Mouse (Mus musculus) adrenal gland, adult 2 months (tissue): Measurements from ENCODE around the gene Atp13a2. TPM values are rescaled to one million over a fixed set of nuclear protein-coding genes. Genes with fewer than 3 reads are reported as not detected.

Experiments
- DNase-seq: peaks from one replicate; pipeline ENCODE4 v3.0.0; 2021
- polyA plus RNA-seq: library from polyadenylated mRNA; depleted of rRNA; stranded (reverse); fragments of >200 nt; gene quantifications from 2 replicates; pipeline ENCODE4 v1.2.3, GENCODE M21; 2012
- total RNA-seq, 2 experiments: library from RNA; stranded (reverse); gene quantifications; 2 replicates each; pipeline ENCODE4 v1.2.3; 2021

Gene Atp13a2
- total and polyA plus RNA-seq, 3 experiments = 31.8 to 183 (median 37.1) TPM

- DNase-seq = peak; percentile 30
These were observed 9.1 kb downstream of the Atp13a2 start for GRCm38 (mm10) chr4:140995811-140996210.

DNA sequence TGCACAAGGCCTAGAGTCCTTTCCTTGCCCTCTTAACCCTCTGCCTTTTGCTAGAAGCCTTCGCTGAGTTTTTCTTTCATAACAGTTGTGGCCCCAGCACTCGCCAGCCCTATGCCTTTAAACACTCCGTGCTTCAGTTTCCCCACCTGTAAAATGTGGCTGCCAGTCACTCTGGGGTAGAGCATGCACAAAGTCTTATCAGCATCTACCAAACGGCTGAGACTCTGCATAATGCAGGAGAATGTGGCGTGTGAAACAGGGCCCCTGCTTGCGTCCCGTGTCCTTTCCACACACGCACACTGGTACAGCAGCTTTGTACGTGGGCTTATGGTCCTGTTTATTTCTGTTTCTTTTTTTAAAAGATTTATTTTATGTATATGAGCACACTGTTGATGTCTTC, 10.1 kb downstream of the Atp13a2 start:
- DNase-seq = no peak

GRCm38 (mm10) chr4:141005983-141006382, 19.3 kb downstream of the Atp13a2 start:
- peak; percentile 80 for DNase-seq

GRCm38 (mm10) chr4:141008028-141008427, 21.4 kb downstream of the Atp13a2 start:
- peak; percentile 74 for DNase-seq

GRCm38 (mm10) chr4:141010118-141010517, 23.4 kb downstream of the Atp13a2 start, which contains the start of gene Mfap2:
Gene Mfap2, plus strand, starts transcription at chr4:141010418.
- no peak for DNase-seq

GRCm38 (mm10) chr4:141010526-141010925, 23.9 kb downstream of the Atp13a2 start:
- no peak for DNase-seq

- DNase-seq = no peak
These were observed 24.3 kb downstream of the Atp13a2 start for GRCm38 (mm10) chr4:141010941-141011429.

DNA sequence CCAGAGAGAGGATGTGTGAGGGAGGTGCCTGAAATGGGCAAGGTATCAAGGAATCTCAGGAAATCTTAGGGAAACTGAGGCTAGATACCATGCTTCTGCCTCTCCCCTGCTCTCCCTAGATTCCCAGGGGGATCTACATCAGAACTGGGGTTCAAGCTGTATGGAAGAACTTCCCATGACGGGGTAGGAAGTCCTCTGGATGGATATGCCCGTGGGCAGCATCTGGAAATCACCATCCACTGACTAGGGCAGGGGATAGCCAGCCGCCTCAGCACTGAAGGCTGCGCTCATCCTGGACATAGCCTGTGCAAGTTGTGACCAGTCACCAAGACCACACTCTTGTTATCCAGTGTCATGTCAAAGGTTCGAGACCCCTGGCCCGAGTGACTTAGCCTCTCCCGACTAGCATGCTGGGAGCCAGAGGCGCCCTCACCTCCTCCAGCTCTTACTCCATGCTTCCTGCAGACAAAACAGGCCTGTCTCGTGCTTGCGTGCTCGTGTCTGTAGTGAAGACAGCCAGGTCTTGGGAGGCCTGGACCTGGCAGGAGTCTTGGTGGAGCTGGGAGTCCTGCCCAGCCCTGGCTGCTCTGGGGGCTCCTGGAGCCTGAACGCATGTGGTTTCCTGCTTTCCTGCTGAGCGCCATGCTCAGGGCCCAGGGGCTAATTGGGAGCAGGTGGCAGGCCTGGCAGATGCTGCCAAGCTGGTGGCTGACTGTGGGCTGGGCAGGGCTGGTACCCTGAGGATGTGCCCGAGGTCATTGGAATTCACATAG, 25.1 kb downstream of the Atp13a2 start:
- DNase-seq = no peak

- DNase-seq = no peak
These were observed 25.9 kb downstream of the Atp13a2 start for GRCm38 (mm10) chr4:141012558-141012957.

- no peak for DNase-seq
These were observed 27.4 kb downstream of the Atp13a2 start for GRCm38 (mm10) chr4:141014114-141014513.

DNA sequence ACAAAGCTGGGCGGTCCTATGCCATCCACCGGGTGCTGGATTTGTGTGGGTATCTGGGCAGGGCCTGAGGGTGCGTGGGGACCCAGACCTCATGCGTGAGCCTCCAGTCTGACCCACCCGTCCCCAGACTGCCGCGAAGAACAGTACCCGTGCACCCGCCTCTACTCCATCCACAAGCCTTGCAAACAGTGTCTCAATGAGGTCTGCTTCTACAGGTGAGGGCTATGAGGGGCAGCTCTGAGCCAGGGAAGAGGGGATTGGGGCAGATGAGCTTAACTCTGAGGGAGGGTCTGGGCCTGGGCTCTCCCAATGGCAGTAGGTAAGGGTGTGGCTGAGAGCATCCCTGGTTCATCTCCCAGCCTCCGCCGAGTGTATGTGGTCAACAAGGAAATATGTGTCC, 28.2 kb downstream of the Atp13a2 start:
- no peak for DNase-seq

DNA sequence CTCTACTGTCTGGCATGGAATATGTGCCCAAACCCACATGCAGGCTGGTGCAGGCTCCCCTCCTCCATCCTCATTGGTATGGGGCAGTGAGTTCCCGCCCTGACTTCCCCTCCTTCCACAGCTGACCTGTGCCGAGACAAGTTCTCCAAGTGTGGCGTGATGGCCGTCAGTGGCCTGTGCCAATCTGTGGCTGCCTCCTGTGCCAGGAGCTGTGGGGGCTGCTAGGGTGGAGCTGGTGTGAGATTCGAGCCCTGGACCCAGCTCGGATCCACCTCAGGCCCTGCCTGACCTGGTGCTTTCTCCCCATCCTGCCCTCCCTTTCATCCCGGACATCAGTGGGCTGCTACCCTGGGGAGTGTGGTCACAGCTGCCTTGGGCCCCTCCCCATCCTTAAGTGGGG, 28.7 kb downstream of the Atp13a2 start:
- DNase-seq = no peak

- no peak for DNase-seq
These were observed 29.6 kb downstream of the Atp13a2 start for GRCm38 (mm10) chr4:141016311-141016710.

GRCm38 (mm10) chr4:141017657-141018436, 31.2 kb downstream of the Atp13a2 start:
- DNase-seq = no peak

- no peak for DNase-seq
These were observed 33.5 kb downstream of the Atp13a2 start for GRCm38 (mm10) chr4:141020220-141020619.

DNA sequence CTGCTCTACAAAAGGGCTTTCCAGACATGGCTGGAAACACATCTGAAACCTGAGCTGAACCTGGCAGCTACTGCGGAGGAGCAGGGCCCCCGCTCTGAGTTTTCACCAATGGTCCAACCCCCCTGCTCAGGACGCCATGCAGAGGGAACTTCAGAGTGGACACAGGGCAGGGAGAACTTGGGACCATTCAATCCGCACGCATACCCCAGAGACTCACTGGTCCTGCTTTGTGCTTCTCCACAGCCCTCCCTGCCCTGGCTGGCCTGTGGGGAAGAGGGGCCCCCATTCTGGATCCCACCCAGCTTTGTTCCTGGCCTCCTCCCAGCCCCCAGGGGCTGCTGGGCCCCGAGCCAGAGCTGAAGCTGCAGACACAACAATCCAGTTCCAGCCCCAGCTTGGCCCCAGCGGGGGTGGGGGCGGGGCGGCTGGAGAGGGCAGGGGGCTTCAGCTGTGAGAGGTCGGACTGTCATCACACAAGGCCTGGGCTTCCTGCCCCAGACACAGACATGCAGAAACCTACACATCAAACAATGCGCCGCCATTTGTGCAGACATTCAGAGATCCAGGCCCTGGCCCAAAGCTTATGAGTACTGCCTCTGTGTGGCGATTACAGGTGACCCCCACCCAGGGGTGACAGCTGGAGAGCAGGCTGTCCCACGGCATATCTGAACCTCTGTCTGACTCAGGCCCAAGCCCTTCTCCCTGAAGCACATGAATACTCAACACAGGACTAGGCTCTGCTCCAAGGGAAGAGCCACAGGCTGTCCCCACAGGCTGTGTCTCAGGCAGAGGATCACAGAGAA, 34.3 kb downstream of the Atp13a2 start:
- no peak for DNase-seq

DNA sequence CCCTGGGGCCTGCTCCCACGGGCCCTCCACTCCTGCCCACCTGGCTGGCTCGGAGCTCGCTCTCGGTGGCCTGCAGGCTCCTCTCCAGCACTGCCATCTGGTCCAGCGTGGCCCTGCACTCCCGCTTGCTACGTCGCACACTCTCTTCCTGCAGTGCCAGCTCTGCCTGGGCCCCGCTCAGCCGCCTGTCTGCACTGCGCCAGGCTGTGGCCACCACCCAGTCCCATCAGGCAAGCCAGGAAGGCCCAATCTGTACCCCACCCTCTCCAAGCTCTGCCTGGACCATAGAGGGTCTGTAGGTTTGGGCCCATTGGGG, 34.9 kb downstream of the Atp13a2 start:
- no peak for DNase-seq

DNA sequence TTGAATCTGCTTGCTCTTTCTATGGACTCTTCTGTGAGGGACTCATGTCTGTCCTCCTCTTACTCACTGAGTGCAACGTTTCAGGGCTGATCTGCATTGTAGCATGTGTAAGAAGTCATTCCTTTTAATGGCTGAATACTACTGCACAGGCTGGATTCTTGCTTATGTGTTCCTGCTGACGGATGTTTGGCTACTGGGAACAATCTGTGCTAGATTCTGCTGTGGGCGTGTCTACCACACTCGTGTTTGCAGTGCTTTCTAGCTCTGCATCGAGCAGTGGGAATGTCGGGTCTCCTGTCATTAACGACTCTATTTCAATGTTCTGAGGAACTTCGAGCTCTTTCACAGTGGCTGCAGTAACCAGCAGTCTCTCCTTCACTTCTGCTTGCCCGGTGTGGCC, 37.4 kb downstream of the Atp13a2 start:
- DNase-seq = no peak

DNA sequence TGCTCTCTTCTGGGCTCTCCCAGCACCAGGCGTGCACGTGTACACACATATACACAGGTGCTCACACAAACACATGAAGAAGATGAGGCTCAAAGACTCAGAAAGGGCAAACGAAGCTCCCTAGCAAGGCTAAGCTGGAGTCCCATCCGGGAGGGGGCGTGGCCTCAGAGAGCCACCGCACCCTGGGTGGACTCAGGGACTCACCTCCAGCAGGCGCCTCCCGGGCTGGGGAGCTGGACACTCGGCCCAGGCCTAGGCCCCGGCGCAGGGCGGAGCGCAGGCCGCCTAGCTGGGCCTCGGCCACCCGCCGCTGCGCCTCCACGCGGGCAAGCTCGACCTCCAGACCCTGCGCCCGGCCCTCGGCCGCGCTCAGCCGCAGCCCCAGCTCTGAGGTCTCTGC, 38.3 kb downstream of the Atp13a2 start:
- no peak for DNase-seq

GRCm38 (mm10) chr4:141030541-141031206, 44.0 kb downstream of the Atp13a2 start:
- DNase-seq = no peak

DNA sequence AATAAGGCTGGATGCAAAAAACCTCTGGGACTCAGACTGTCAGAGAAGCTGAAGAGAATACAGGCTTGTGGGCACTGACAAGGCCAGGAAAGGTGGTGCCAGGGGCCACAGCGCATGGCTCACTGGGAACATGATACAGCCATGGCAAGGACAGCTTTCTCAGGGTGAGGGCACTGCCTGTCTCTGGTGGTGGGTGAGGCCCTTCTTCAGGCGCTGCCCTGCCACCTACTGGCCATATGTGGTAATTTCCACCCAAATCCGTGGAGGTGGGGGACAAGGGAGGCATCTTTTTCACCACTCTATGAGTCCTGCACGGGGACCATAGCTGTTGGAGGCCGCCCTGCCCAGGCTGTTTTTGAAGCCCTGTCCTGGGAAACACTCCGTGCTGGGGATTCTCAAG, 45.1 kb downstream of the Atp13a2 start:
- peak; percentile 88 for DNase-seq
